Mouse (Mus musculus) neural tube, embryonic 12.5 days (tissue): ENCODE measurements at regions not wholly inside any gene's neighbourhood (a gene's known extent, or its start where the extent isn't known, plus 50 kb on each side); places are given as distances from the start of the nearest gene placed in this dataset.

ENCODE experiments used
- ATAC-seq: fragments of 200-750 bp; cut with Nextera tagmentation; 2 replicates; pipeline ENCODE4 v1.8.0; 2017; ENCODE audit warnings: low read depth, mild to moderate bottlenecking, moderate TSS enrichment, moderate library complexity; ENCODE audit not compliant: low FRiP score
- H3K27ac ChIP-seq: fragments of 300-500 bp; sonication (generic); 2 replicates; pipeline ENCODE4 v1.5.1; 2016
- H3K27me3 ChIP-seq: fragments of 300-500 bp; sonication (generic); replicated peaks from 2 replicates; pipeline ENCODE4 v1.6.1; 2016; ENCODE audit warnings: mild to moderate bottlenecking
- H3K36me3 ChIP-seq: fragments of 300-500 bp; sonication (generic); 2 replicates; pipeline ENCODE4 v1.6.1; 2016; ENCODE audit warnings: mild to moderate bottlenecking
- H3K4me1 ChIP-seq: fragments of 300-500 bp; sonication (generic); 2 replicates; pipeline ENCODE4 v1.6.1; 2016
- H3K4me2 ChIP-seq: fragments of 300-500 bp; sonication (generic); replicated peaks from 2 replicates; pipeline ENCODE4 v1.6.1; 2016; ENCODE audit warnings: mild to moderate bottlenecking
- H3K4me3 ChIP-seq: fragments of 300-500 bp; sonication (generic); 2 replicates; pipeline ENCODE4 v1.5.1; 2016
- H3K9ac ChIP-seq: fragments of 300-500 bp; sonication (generic); 2 replicates; pipeline ENCODE4 v1.6.1; 2016; ENCODE audit warnings: mild to moderate bottlenecking
- H3K9me3 ChIP-seq: fragments of 300-500 bp; sonication (generic); 2 replicates; pipeline ENCODE4 v1.6.1; 2016; ENCODE audit warnings: mild to moderate bottlenecking
- WGBS: fragments of 180-500 bp; shearing (Covaris S2); methylation state at CpG from one replicate; pipeline ENCODE4 v1.1.7; 2016; 5-methylcytosine and 5-hydroxymethylcytosine counted together

DNA sequence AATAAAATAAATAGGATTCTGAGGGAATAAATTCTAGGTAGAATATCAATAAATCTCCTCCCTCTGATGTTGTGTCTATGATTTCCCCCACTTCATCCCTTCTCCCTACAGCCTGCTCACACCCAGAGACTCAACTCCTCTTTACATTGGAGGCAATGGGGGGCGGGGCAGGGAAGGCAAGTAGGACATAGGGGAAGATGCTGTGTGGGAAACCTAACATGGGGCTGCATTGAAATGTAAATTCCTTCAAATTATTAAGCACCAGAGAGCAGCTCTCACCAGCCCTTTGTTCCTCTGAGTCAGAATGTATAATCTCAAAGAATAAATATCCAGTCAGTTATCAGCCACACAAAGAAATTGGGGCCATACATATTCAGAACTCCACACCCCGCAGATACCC lies 91.6 kb downstream of the Nuf2 start:
- Histone ChIP-seq H3K9ac (no peak overlapping the region), H3K4me3 (no peak overlapping the region), H3K9me3 (no peaks in the 10 kb centered on the region), H3K27me3 (no peaks in the 10 kb centered on the region), H3K4me2 (no peak overlapping the region), H3K4me1 (no peaks in the 10 kb centered on the region; the same call in 1 of the 2 replicates), H3K36me3 (no peaks in the 10 kb centered on the region), H3K27ac (no peak overlapping the region)
- ATAC-seq, result 0 out of 2 replicates have a peak, but pooled peaks have one; percentile 48
- 58% methylated on average over 2 of the region's 2 CpGs for WGBS

DNA sequence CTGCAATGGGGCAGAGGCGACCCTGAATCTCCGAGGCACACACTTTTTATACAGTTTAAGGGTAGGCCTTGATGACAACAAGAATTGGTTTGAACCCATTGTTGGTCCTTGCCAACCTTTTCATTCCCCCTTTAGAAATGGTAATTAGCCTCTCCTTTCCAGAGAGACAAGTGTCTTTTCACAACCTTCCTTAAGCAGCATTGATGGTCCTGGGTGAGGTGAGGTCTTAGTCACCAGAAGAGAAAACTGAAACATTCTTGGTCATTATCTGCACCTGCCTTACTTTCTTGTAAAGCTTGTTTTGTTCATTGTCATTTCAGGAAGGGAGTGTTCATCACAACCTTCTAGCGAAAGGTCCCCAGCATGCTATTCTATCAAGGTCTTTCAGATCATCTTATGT lies 93.3 kb downstream of the Nuf2 start:
- Histone ChIP-seq H3K36me3 (no peaks in the 10 kb centered on the region), H3K27ac (no peak overlapping the region), H3K27me3 (no peaks in the 10 kb centered on the region), H3K4me2 (no peak overlapping the region), H3K9me3 (no peaks in the 10 kb centered on the region), H3K9ac (no peak overlapping the region), H3K4me3 (no peak overlapping the region), H3K4me1 (no peaks in the 10 kb centered on the region; the same call in 1 of the 2 replicates)
- WGBS, result 51% methylated on average over 3 of the region's 3 CpGs
- no peak for ATAC-seq

DNA sequence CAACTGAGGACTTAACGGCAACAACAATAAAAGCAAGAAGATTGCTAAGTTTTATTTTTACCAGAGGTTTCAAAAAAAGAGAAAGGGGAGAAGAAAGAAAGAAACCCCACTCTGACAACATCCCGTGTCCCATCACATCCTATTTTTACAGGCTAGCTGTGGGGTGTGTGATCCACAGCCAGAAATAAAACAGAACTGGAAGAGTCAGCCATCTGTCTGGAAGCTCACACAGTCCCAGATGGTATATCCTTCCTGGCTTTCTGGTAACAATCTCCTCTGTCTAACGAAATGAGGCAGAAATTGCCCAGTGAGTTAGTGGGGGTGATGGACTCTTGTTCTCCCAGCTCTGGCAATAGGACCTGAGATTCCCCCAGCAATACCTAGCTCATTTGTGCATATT lies 108.9 kb downstream of the Nuf2 start:
- 69% methylated on average over 3 of the region's 3 CpGs for WGBS
- no peak for ATAC-seq
- no peaks in the 10 kb centered on the region for H3K36me3 ChIP-seq

DNA sequence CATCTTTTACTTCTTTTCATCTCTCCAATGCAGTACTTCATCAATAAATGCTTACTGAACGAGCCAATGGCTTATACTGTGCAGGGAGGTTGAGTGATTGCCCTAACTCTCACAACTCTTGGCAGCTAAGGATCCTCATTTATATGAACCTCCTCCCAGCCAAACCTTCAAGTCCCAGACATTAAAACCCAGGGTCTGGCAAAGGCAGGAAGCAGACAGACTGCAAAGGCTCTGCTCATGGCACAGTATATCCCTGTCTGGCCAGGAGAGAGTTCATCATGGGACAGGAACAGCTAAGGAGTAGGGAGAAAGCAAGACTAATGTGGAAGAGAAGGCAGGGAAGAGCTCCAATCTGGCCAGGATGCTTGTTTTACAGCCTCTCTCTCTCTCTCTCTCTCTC lies 109.6 kb downstream of the Nuf2 start:
- Histone ChIP-seq H3K4me3 (no peak overlapping the region), H3K36me3 (no peaks in the 10 kb centered on the region), H3K27me3 (no peaks in the 10 kb centered on the region), H3K27ac (no peak overlapping the region), H3K9ac (no peak overlapping the region), H3K9me3 (no peaks in the 10 kb centered on the region), H3K4me2 (no peak overlapping the region), H3K4me1 (no peaks in the 10 kb centered on the region)
- no peak for ATAC-seq
- 46% methylated on average over 1 of the region's 1 CpGs for WGBS

More for the DNA sequence above, 108.9 kb downstream of the Nuf2 start:
- Histone ChIP-seq H3K9ac (no peak overlapping the region), H3K9me3 (no peaks in the 10 kb centered on the region), H3K27me3 (no peaks in the 10 kb centered on the region), H3K4me2 (no peak overlapping the region), H3K4me3 (no peak overlapping the region), H3K27ac (no peak overlapping the region), H3K4me1 (no peaks in the 10 kb centered on the region)

DNA sequence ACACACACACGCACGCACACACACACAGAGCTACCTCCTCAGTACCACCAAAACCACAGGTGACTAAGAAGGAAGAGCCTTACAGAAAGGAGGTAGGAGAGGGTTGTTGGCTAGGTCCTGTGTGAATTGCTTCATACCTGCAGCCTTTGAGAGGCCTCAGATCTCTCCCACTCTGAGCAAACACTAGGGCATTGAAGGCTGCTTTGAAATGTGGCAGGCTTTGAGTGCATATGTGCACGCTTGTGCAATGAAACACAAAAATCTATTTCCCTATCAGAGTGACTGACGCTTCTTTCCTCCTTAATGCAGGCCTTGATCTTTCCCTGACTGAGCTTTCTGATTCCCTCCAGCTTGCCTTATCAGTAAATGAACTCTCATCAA lies 112.6 kb downstream of the Nuf2 start:
- no peaks in the 10 kb centered on the region for H3K4me1 ChIP-seq
- ATAC-seq, result no peak
- H3K4me2 ChIP-seq, result no peak overlapping the region
- no peaks in the 10 kb centered on the region for H3K9me3 ChIP-seq
- H3K4me3 ChIP-seq, result no peak overlapping the region
- no peak overlapping the region for H3K27ac ChIP-seq
- WGBS, result 86% methylated on average over 4 of the region's 4 CpGs
- H3K9ac ChIP-seq, result no peak overlapping the region
- H3K36me3 ChIP-seq, result no peaks in the 10 kb centered on the region
- no peaks in the 10 kb centered on the region for H3K27me3 ChIP-seq

DNA sequence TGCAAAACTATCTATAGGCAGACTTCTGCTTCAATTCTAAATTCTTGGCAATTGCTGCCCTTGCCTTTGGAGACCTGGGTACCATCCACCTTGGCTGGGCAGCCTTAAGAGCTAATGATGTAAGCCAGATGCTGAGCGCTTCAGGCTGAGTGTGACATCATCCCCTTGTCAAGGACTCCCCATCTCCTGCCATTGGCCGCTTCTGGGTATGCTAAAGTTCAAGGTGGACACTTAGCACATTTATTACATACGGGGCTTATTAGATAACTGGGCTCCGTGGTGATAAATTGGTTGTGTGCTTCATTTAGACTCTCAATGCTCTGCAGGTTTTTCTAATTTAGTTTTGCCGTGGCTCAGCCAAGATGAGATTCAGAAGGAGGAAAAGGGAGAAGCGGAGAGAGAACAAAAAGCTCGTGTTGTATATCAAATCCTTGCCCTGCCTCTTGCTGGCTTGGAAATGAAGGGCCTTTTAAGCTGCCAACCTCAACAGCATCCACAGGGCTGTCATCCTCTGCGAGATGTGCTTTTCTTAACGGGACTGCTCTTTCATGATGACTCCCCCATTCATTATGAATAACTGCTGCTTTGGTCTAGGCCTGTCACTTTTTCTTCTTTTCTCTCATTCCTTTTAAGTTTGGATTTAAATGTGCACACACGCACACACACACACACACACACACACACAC lies 113.1 kb downstream of the Nuf2 start:
- H3K9ac ChIP-seq, result no peak overlapping the region
- ATAC-seq, result no peak
- H3K4me1 ChIP-seq, result no peaks in the 10 kb centered on the region
- 78% methylated on average over 10 of the region's 10 CpGs for WGBS
- H3K4me2 ChIP-seq, result no peak overlapping the region
- no peaks in the 10 kb centered on the region for H3K9me3 ChIP-seq
- H3K36me3 ChIP-seq, result no peaks in the 10 kb centered on the region
- H3K4me3 ChIP-seq, result no peak overlapping the region
- no peak overlapping the region for H3K27ac ChIP-seq
- no peaks in the 10 kb centered on the region for H3K27me3 ChIP-seq

DNA sequence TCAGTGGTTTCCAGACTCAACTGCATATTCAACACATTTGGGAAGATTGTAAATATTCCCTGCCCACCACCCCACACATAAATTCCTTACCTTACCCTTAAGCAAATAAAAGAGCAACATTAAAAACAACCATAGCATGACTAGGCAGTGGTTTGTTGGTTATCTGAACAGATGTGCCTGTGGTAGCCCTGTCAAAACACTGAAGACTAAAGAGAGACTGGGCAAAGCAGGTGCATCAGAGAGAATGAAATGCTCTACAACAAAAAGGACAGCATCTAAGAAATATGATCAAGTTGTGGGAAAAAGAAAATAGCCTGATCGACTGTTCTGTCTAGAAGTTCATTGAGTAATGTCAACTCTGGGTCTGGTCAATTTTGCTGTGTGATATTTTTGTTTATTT lies 114.6 kb downstream of the Nuf2 start:
- Histone ChIP-seq H3K4me2 (no peak overlapping the region), H3K27ac (no peak overlapping the region), H3K4me3 (no peak overlapping the region), H3K36me3 (no peaks in the 10 kb centered on the region), H3K9ac (no peak overlapping the region), H3K9me3 (no peaks in the 10 kb centered on the region), H3K4me1 (no peaks in the 10 kb centered on the region), H3K27me3 (no peaks in the 10 kb centered on the region)
- ATAC-seq, result no peak
- 85% methylated on average over 1 of the region's 1 CpGs for WGBS

DNA sequence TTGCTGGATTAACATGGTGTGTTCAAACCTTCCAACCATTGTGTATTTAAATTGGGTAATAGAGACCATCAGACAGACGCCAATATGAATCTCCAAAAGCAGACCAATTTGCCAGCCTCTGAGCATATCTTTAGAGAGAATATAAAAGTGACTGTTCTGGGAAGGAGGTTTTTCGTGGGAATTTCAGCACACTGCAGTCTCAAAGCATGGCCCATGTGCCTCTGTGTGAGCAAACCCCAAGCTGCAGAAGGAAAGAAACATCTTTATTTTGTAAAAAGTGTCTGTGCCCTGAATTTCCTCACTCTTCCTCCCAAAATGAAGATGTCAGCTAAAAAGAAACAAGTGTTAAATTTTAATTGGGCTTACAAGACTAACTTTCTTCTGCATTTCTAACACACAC lies 123.1 kb downstream of the Nuf2 start:
- WGBS, result 80% methylated on average over 2 of the region's 2 CpGs
- no peaks in the 10 kb centered on the region for H3K4me1 ChIP-seq
- H3K27me3 ChIP-seq, result no peaks in the 10 kb centered on the region

DNA sequence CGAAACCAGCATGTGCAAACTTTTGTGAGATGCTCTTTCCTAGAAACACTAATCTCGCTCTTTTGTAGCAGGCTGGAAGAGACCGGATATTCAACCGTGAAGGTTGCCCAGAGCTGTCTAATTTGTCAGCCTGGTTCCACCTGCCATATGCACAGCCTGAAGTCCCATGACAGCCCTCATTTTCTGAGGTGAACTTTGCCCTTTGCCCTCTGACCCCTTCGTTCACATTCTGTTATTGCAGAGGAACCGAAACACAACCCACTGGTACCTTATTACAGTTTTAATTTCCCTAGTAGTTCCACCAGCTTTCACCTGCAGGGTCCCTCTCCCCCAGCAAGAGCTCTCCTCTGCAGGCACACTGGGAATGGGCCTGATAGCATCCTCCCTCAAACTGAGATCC lies 130.4 kb downstream of the Nuf2 start:
- Histone ChIP-seq H3K4me1 (no peaks in the 10 kb centered on the region), H3K36me3 (no peaks in the 10 kb centered on the region), H3K9me3 (no peaks in the 10 kb centered on the region), H3K27me3 (no peaks in the 10 kb centered on the region), H3K9ac (no peak overlapping the region), H3K27ac (no peak overlapping the region), H3K4me3 (no peak overlapping the region), H3K4me2 (no peak overlapping the region)
- ATAC-seq, result no peak
- 68% methylated on average over 6 of the region's 6 CpGs for WGBS

More for the DNA sequence above, 123.1 kb downstream of the Nuf2 start:
- Histone ChIP-seq H3K9me3 (no peaks in the 10 kb centered on the region), H3K36me3 (no peaks in the 10 kb centered on the region), H3K4me3 (no peak overlapping the region), H3K9ac (no peak overlapping the region), H3K4me2 (no peak overlapping the region), H3K27ac (no peak overlapping the region)
- no peak for ATAC-seq

DNA sequence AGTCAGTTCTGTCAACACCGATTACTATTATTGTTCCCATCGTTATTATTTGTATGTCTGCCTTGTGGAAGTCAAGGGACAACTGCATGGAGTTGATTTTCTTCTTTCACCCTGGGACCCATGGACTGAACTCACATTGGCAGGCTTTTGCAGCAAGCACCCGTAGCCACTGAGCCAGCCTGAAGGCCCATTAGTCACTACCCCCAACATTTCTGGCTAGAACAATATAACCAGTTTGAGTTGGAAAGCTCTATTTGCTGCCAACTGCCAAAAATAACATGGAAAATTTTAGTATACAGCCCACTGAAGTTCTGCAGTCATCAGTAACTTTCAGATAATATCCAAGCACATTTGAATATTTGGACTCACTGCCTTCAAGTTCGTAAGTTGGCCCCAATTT lies 133.9 kb downstream of the Nuf2 start:
- Histone ChIP-seq H3K36me3 (no peaks in the 10 kb centered on the region), H3K27me3 (no peaks in the 10 kb centered on the region), H3K4me1 (no peaks in the 10 kb centered on the region), H3K27ac (no peak overlapping the region), H3K4me2 (no peak overlapping the region), H3K9me3 (no peaks in the 10 kb centered on the region), H3K9ac (no peak overlapping the region), H3K4me3 (no peak overlapping the region)
- whole genome bisulfite sequencing, result 89% methylated on average over 4 of the region's 4 CpGs
- ATAC-seq, result no peak

DNA sequence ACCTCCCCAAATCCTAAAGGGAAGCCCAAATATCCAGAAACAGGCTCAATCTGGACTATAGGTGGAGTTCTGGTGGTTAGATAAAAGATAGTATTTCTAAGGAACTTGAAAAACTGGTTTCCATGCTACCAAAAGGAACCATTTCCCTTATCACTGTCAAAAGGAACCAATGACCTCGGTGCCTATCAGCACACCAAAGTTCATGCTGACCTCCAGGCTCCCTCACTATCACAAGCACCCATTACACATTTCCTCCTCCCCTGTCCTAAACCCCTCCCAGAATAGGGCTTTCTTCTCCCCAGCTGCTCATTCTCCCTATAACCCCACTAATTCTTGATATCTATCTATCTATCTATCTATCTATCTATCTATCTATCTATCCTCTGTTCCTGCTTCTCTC lies 144.2 kb downstream of the Nuf2 start:
- no peak for ATAC-seq
- H3K4me2 ChIP-seq, result no peak overlapping the region
- 0 out of 2 replicates have a peak, but pooled peaks cover 7% of the 10 kb centered on the region for H3K4me1 ChIP-seq
- no peaks in the 10 kb centered on the region for H3K27me3 ChIP-seq
- no peaks in the 10 kb centered on the region for H3K36me3 ChIP-seq
- H3K27ac ChIP-seq, result no peak overlapping the region
- 84% methylated on average over 1 of the region's 1 CpGs for WGBS
- no peak overlapping the region for H3K9ac ChIP-seq
- H3K9me3 ChIP-seq, result no peaks in the 10 kb centered on the region
- no peak overlapping the region for H3K4me3 ChIP-seq

DNA sequence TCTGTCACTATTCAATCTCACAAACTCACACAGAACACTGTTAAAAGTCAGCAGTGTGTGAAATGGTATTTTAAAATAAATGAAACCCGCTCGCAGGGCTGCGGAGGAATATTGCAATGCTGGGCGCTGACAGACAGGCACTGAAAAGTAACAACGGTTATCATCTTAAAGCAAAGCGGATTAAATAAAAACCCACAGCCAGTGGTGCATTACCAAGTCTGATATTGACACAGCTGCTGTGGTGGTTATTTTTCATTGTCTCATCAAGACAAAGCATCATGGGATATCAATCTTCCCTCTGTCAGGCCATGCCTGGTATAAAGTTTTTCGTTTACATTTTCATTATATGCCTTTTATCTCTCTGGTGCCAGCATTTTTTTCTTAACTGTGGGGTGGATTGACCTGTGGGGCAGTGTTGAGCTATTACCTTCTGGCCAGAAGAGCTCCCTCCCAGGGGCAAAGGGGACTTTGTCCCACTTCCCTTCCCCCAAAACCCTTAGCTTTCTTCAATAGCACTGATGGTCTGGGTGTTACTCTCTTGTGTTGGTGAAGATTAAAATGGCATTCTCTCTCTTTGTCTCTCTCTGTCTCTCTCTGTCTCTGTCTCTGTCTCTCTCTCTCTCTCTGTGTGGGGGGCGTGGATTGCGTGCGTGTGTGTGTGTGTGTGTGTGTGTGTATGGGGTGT lies 145.4 kb downstream of the Nuf2 start:
- Histone ChIP-seq H3K9me3 (no peaks in the 10 kb centered on the region), H3K27ac (no peak overlapping the region), H3K36me3 (no peaks in the 10 kb centered on the region), H3K4me3 (no peak overlapping the region), H3K9ac (no peak overlapping the region), H3K4me1 (0 out of 2 replicates have a peak, but pooled peaks cover 7% of the 10 kb centered on the region), H3K27me3 (no peaks in the 10 kb centered on the region), H3K4me2 (no peak overlapping the region)
- 0 out of 2 replicates have a peak, but pooled peaks have one; percentile 21 for ATAC-seq
- 57% methylated on average over 10 of the region's 10 CpGs for WGBS

DNA sequence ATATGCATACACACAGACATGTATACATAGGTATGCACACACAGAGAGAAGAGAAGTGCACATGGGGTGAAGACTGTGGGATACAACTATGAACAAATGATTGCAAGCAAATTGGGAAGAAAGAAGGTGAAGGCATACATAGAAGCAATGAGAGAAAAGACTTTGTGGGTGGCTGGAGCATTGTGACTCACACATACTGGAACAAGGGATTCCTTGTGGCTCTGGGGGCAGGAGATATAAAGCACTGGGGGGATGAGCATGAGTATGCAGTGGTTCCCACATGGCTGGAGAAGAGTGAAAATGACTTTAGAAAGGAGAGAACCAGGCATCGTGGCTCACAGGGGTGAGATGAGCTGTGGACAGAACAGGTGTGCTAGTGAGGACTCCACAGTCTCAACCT lies 156.6 kb downstream of the Nuf2 start:
- no peak for ATAC-seq
- no peaks in the 10 kb centered on the region for H3K36me3 ChIP-seq
- no peak overlapping the region for H3K9ac ChIP-seq

More for the DNA sequence above, 156.6 kb downstream of the Nuf2 start:
- WGBS, result 76% methylated on average over 1 of the region's 1 CpGs
- Histone ChIP-seq H3K4me1 (no peaks in the 10 kb centered on the region), H3K27ac (no peak overlapping the region), H3K27me3 (no peaks in the 10 kb centered on the region), H3K4me2 (no peak overlapping the region), H3K4me3 (no peak overlapping the region), H3K9me3 (no peaks in the 10 kb centered on the region)
